Mouse (Mus musculus): ENCODE results near the gene Rasl12. TPM values are rescaled to one million over a fixed set of nuclear protein-coding genes. Genes with fewer than 3 reads are reported as not detected.

Gene Rasl12
- 0.10 and 0.23 TPM in 2 replicates for polyA plus RNA-seq (2015; fragmentation: Nextera tagmentation; extraction: Ambion mirVana)

DNA sequence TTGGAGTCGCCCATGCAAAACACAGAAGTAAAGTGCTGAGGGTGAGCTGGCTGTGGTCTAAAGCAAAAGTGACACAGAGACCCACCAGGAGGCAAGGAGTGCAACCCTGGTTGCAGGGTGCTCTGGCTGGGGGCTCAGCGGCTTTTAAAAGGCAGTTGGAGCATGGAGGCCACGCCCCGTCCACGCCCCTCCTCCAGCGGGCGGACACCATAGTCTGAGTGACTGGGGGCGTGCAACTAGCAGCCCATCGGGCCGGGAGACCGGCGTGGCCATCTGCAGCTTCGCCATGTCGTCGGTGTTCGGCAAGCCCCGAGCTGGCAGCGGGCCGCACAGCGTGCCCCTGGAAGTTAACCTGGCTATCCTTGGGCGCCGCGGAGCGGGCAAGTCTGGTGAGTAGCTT is at the start of gene Rasl12:
Gene Rasl12 (plus strand): TSS at position 228 of the 400 bp plus-strand sequence.
- no peaks in the 10 kb centered on the region for H3K9me3 ChIP-seq (replicated peaks)
- H3K27ac ChIP-seq (replicated peaks), result no peak within 1 kb of the TSS
- peaks cover 10% of the 10 kb centered on the region for H3K4me1 ChIP-seq (replicated peaks)
- H3K27me3 ChIP-seq, result peaks cover 32% of the 10 kb centered on the region; the same call in 1 of the 2 replicates
- no peak within 1 kb of the TSS for H3K9ac ChIP-seq
- H3K4me3 ChIP-seq (replicated peaks), result peak within 1 kb of the TSS; percentile 48
- H3K36me3 ChIP-seq (replicated peaks), result no peaks in the 10 kb centered on the region
- WGBS (ENCODE audit: insufficient replicate concordance), result 1% methylated on average over 24 of the region's 24 CpGs
- ATAC-seq (ENCODE audit: insufficient read depth), result no peak
- H3K4me2 ChIP-seq, result peak within 1 kb of the TSS; percentile 78

DNA sequence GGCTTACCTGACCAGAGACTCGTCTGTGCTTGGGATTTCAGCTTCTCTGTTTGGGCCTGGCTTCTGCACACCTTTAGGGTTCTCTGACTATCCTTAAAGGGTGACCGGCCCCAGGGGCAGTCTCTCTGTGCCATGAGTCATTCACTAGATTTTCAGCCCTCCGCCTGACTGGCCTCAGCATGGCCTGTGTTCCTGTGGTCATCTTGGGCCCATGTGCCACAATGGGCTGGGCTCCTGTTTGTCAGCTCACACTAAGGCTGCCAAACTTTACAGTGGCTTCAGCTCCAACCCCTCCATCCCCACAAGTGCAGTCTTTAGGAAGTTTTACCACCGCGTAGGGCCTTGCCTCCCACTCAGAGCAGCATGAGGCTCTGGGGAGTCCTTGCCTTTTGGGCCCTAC is 45.1 kb upstream of the Rasl12 start:
- WGBS (ENCODE audit: insufficient replicate concordance), result 75% methylated on average over 5 of the region's 5 CpGs
- Histone ChIP-seq H3K4me1 (replicated peaks) (peaks cover 11% of the 10 kb centered on the region), H3K36me3 (replicated peaks) (peaks cover 37% of the 10 kb centered on the region), H3K27ac (replicated peaks) (no peak overlapping the region), H3K9ac (no peak overlapping the region), H3K4me2 (no peak overlapping the region), H3K9me3 (replicated peaks) (no peaks in the 10 kb centered on the region), H3K27me3 (no peaks in the 10 kb centered on the region), H3K4me3 (replicated peaks) (no peak overlapping the region)
- ATAC-seq (ENCODE audit: insufficient read depth), result no peak

DNA sequence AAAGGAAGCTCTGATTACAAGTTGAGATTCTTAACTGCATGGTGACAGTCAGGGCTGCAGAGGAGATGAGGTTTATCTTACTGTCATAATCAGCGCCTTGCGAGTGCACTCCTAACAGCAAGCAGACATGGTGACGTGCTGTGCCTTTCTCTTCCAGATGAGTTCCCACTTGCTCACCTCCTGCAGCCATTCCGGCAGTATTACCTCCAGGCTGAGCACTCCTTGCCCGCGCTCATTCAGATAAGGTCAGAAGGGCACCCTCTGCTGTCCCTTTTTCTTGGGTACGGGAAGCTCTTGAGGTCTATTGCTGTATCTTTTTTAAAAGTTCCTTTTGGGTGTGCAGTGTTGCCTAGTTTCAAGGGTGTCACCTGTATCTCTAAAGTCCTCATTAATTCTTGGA is 41.7 kb upstream of the Rasl12 start:
- H3K4me1 ChIP-seq (replicated peaks), result peaks cover 9% of the 10 kb centered on the region
- H3K27me3 ChIP-seq, result no peaks in the 10 kb centered on the region
- H3K9ac ChIP-seq, result no peak overlapping the region
- H3K36me3 ChIP-seq (replicated peaks), result peaks cover 66% of the 10 kb centered on the region
- no peak for ATAC-seq (ENCODE audit: insufficient read depth)
- WGBS (ENCODE audit: insufficient replicate concordance), result 74% methylated on average over 7 of the region's 7 CpGs
- H3K9me3 ChIP-seq (replicated peaks), result no peaks in the 10 kb centered on the region
- H3K4me2 ChIP-seq, result no peak overlapping the region
- no peak overlapping the region for H3K27ac ChIP-seq (replicated peaks)
- no peak overlapping the region for H3K4me3 ChIP-seq (replicated peaks)

DNA sequence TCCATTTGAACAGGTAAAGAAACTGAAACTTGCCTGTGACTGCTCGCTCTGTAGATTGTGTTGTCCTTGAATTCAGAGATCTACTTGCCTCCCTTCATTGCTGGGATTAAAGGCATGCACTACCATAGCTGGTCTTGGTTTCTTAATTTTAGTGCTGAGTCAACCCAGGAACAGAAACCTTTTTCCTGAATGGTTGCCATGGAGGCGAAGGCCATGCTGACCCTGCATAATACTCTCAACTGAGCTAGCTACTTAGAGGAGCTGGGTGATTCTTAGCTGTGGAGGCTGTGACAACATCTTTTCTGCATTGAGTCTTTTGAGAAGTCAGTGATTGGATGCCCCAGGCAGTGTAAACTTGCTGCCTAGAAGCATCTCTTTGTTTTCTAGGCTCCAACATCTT is 41.3 kb upstream of the Rasl12 start:
- no peak for ATAC-seq (ENCODE audit: insufficient read depth)
- 79% methylated on average over 2 of the region's 2 CpGs for WGBS (ENCODE audit: insufficient replicate concordance)
- Histone ChIP-seq H3K4me1 (replicated peaks) (peaks cover 9% of the 10 kb centered on the region), H3K27me3 (no peaks in the 10 kb centered on the region), H3K27ac (replicated peaks) (no peak overlapping the region), H3K9me3 (replicated peaks) (no peaks in the 10 kb centered on the region), H3K4me3 (replicated peaks) (no peak overlapping the region), H3K4me2 (no peak overlapping the region), H3K36me3 (replicated peaks) (peaks cover 68% of the 10 kb centered on the region), H3K9ac (no peak overlapping the region)

DNA sequence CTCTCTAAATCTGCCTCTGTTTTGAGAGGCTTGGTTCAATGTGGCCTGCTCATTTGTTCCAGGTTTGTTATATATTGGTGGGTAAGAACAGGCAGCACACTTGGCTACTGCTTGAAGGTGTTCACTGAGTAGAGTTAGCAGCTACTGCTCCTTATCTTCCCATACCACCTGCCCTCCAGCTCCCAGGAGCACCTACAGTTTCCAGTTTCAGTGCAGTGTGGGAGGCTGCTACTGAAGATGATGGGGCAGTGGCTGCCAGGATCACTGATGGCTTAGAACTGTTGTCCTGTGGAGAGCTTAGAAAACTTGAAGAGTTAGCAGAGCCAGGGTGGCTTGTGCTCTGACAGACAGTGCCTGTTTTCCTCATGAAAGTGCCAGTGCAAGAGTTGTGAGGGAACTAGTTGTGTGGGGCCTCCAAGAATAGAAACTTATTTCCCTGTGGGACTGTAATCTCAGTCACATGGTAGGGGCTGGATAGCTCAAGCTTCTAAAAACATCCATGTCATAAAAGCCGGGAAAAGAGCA is 39.3 kb upstream of the Rasl12 start:
- Histone ChIP-seq H3K27me3 (no peaks in the 10 kb centered on the region), H3K27ac (replicated peaks) (peak overlapping the region; percentile 45), H3K9me3 (replicated peaks) (no peaks in the 10 kb centered on the region), H3K36me3 (replicated peaks) (peaks cover 72% of the 10 kb centered on the region), H3K4me2 (0 out of 2 replicates have a peak overlapping the region, but pooled peaks have one; percentile 6), H3K4me1 (replicated peaks) (peaks cover 9% of the 10 kb centered on the region), H3K4me3 (replicated peaks) (no peak overlapping the region), H3K9ac (no peak overlapping the region)
- 72% methylated on average over 1 of the region's 1 CpGs for WGBS (ENCODE audit: insufficient replicate concordance)
- peak; percentile 75 for ATAC-seq (ENCODE audit: insufficient read depth)

DNA sequence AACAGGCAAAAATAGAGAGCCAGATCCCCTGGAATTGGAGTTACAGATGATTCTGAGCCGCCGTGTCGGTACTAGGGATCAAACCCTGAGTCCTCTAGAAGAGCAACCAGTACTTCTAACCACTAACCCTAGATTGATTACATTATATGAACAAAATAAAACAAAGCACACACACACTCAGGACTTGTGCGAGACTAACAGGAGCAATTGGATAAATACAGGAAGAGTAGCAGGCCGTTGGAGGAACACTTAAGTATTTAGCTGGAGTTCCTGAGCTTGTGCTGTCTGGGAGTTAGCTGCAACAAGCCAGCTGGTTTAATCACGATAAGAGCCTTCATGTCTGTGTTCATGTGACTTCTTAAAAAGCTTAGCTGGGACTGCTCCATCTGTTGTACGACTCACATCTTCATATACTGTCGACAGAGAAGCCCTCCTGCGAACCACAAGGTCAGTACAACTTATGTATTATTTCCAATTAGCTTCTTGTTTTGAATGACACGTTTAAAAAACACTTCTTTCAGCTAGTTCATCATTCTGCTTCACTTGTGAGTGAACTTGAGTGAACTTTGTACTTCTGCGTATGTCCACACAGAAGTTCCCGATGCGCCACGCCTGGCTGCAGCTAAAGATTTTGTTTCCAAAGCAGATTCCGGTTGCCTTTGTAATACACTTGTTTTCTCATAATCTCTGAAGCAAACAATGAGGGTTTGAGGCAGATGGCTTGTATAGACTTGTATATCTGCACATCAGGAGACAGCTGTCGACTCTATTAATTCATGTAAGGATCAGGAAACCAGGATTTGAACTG is 37.5 kb upstream of the Rasl12 start, which contains the start of gene Ubap1l:
Gene Ubap1l (plus strand): TSS at position 401 of the 808 bp plus-strand sequence.
- 82% methylated on average over 16 of the region's 16 CpGs for WGBS (ENCODE audit: insufficient replicate concordance)
- Histone ChIP-seq H3K4me2 (no peak within 1 kb of the TSS), H3K9ac (no peak within 1 kb of the TSS), H3K4me1 (replicated peaks) (peaks cover 9% of the 10 kb centered on the region), H3K4me3 (replicated peaks) (no peak within 1 kb of the TSS), H3K9me3 (replicated peaks) (no peaks in the 10 kb centered on the region), H3K27ac (replicated peaks) (0 out of 2 replicates have a peak within 1 kb of the TSS, but pooled peaks have one; percentile 2), H3K36me3 (replicated peaks) (peaks cover 58% of the 10 kb centered on the region), H3K27me3 (no peaks in the 10 kb centered on the region)
- no peak for ATAC-seq (ENCODE audit: insufficient read depth)

DNA sequence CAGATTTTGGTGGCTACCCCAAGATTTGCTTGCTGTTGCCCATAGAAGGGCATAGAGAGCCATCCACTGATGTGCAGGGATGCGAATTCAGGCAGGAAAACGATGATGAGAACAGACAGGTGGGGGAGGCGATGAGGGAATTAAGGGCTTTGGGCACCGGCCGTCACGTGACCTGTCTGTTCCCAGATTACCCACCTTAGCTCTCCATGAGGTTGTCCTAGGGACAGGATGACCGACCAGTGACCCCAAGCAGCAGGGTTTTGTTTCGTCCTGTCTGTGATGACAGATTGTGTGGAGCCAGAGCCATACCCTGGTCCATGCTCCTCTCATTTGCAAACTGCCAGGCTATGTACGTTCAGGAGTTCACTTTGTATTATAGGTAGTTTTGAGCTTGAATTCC is 34.6 kb upstream of the Rasl12 start:
- Histone ChIP-seq H3K4me3 (replicated peaks) (no peak overlapping the region), H3K27me3 (no peaks in the 10 kb centered on the region), H3K4me2 (no peak overlapping the region), H3K27ac (replicated peaks) (no peak overlapping the region), H3K4me1 (replicated peaks) (peaks cover 6% of the 10 kb centered on the region), H3K36me3 (replicated peaks) (peaks cover 32% of the 10 kb centered on the region), H3K9me3 (replicated peaks) (no peaks in the 10 kb centered on the region), H3K9ac (no peak overlapping the region)
- 70% methylated on average over 9 of the region's 9 CpGs for WGBS (ENCODE audit: insufficient replicate concordance)
- ATAC-seq (ENCODE audit: insufficient read depth), result no peak

DNA sequence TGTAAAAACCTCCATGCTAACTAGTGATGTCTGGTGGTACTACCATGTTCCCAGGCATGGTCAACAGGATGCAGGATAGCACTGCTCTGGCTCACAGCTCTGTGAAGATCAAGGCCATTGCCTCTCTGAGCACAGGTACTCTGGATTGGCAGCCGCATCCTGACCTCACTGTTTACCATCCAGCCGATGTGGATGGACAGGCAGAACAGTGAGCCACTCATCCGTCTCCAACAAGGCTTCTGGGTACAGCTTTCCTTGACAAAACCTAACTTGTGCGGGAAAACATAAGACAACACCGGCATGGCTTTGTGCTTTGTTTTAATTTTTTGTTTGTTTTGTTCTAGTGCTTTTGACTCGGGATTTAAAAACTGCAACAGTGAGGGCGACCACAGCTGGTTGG is 32.6 kb upstream of the Rasl12 start:
- Histone ChIP-seq H3K9me3 (replicated peaks) (no peaks in the 10 kb centered on the region), H3K4me3 (replicated peaks) (no peak overlapping the region), H3K27ac (replicated peaks) (no peak overlapping the region), H3K27me3 (no peaks in the 10 kb centered on the region), H3K36me3 (replicated peaks) (peaks cover 15% of the 10 kb centered on the region), H3K4me2 (no peak overlapping the region), H3K9ac (no peak overlapping the region), H3K4me1 (replicated peaks) (no peaks in the 10 kb centered on the region)
- 71% methylated on average over 7 of the region's 7 CpGs for WGBS (ENCODE audit: insufficient replicate concordance)
- ATAC-seq (ENCODE audit: insufficient read depth), result no peak

DNA sequence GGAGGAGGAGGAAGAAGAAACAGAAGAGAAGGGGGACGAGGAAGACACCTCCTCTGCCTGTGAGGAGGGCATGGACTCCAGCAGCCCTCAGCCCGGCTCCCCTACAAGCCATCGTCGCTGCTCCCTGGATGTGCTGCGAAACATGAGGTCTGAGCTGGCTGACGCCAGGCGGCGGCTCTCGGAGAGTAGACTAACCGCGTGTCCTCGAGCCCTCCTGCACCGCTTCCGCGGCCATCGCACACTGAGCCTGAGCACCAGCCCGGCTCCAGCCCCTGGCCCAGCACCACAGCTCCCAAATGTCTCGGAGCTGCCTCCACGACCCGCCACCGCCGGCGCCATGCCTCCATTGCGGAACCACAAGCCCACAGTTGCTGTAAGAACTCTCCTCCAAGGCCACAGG is 26.6 kb upstream of the Rasl12 start:
- H3K9ac ChIP-seq, result no peak overlapping the region
- H3K27ac ChIP-seq (replicated peaks), result no peak overlapping the region
- no peaks in the 10 kb centered on the region for H3K27me3 ChIP-seq
- WGBS (ENCODE audit: insufficient replicate concordance), result 77% methylated on average over 24 of the region's 24 CpGs
- H3K36me3 ChIP-seq (replicated peaks), result no peaks in the 10 kb centered on the region
- ATAC-seq (ENCODE audit: insufficient read depth), result no peak
- no peaks in the 10 kb centered on the region for H3K9me3 ChIP-seq (replicated peaks)
- H3K4me1 ChIP-seq (replicated peaks), result no peaks in the 10 kb centered on the region
- H3K4me2 ChIP-seq, result no peak overlapping the region
- no peak overlapping the region for H3K4me3 ChIP-seq (replicated peaks)

DNA sequence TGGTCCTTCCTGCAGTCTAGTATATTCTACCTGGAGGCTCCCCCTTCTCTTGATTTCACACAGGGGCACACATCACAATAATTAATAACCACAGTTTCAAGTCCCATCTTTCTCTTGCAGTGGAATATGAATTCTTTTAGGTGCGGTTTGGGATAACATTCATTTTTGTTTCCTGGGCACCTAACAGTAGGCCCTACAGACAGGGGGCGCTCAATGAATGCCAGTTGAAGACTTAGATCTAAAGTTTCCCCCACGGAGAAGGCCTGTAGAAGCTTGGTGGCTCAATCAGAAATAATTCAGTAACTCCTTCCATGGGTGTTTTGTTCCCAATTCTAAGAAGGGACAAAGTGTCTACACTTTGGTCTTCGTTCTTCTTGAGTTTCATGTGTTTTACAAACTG is 25.9 kb upstream of the Rasl12 start:
- H3K4me2 ChIP-seq, result no peak overlapping the region
- no peak overlapping the region for H3K4me3 ChIP-seq (replicated peaks)
- H3K27me3 ChIP-seq, result no peaks in the 10 kb centered on the region
- H3K27ac ChIP-seq (replicated peaks), result no peak overlapping the region
- ATAC-seq (ENCODE audit: insufficient read depth), result no peak
- 57% methylated on average over 4 of the region's 4 CpGs for WGBS (ENCODE audit: insufficient replicate concordance)
- no peaks in the 10 kb centered on the region for H3K4me1 ChIP-seq (replicated peaks)
- H3K9ac ChIP-seq, result no peak overlapping the region
- H3K9me3 ChIP-seq (replicated peaks), result no peaks in the 10 kb centered on the region
- H3K36me3 ChIP-seq (replicated peaks), result no peaks in the 10 kb centered on the region

DNA sequence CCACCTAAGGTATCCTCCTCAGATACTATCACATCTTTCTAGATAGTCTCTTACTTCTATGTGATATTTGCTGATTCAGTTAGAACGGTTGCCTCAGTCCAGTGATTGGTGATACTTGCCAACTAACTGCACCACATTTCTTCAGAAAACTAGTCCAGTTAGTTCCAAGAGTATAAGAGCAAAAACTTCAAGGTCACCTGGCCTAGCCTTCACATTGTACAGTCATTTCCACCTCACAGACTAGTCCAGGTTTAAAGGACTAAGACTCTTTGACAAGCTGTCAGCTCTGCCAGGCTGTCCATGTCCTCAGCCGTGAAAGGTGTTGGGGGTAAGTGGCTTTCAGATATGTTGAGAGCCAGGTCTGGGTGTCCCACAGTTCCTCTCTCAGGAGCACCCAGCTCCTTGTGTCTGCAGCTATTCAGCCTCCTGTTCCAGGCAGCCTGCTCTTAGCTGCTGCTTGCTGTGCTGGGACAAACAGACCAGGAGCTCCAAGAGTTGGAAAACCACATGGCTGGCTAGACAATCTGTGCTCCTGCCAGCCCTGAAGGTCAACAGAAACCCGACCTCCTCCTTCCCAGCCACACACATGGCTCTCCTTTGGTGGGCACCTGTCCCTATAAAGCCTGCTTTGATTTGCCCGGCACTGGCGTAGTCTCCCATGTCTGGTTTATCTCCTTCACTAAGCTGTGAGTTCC is 23.7 kb upstream of the Rasl12 start:
- H3K27me3 ChIP-seq, result no peaks in the 10 kb centered on the region
- H3K9ac ChIP-seq, result no peak overlapping the region
- WGBS (ENCODE audit: insufficient replicate concordance), result 76% methylated on average over 5 of the region's 5 CpGs
- H3K4me1 ChIP-seq (replicated peaks), result no peaks in the 10 kb centered on the region
- no peak overlapping the region for H3K4me3 ChIP-seq (replicated peaks)
- no peak overlapping the region for H3K27ac ChIP-seq (replicated peaks)
- no peak for ATAC-seq (ENCODE audit: insufficient read depth)
- H3K4me2 ChIP-seq, result no peak overlapping the region
- H3K9me3 ChIP-seq (replicated peaks), result no peaks in the 10 kb centered on the region
- no peaks in the 10 kb centered on the region for H3K36me3 ChIP-seq (replicated peaks)

Measured in liver, embryonic 15.5 days (tissue).